Mouse (Mus musculus) left cerebral cortex, adult 8-10 months (tissue): ENCODE results near the gene Kirrel2. TPM values are rescaled to one million over a fixed set of nuclear protein-coding genes. Genes with fewer than 3 reads are reported as not detected.
"Not testable (repeated sequence)": the region's sequence is repeated elsewhere in the genome, so short reads cannot be mapped to it uniquely, and the experiment has no call there.

ENCODE experiments used
- DNase-seq, 2 experiments: peaks; one replicate each; pipeline ENCODE4 v3.0.0; 2022; ENCODE audit warnings: low spot score in 2 of 2
- total RNA-seq, 4 experiments: library from RNA; stranded (reverse); gene quantifications; 2 replicates each; pipeline ENCODE4 v1.2.4; 2022

Gene Kirrel2
- 10 to 100 TPM in 1 of 4 experiments, 1 to 10 TPM in 3; 5.5 to 10.2 (median 7.5) TPM for total RNA-seq

GRCm38 (mm10) chr7:30457629-30458330, at the start of gene Kirrel2, which contains the start of gene Nphs1:
TSS of gene Kirrel2 (minus strand) at chr7:30457690.
TSS of gene Nphs1 (plus strand) at chr7:30458315.
- peak in 1 of 2 experiments; percentile 73 for DNase-seq

GRCm38 (mm10) chr7:30501159-30501558, 43.7 kb upstream of the Kirrel2 start:
- not testable (repeated sequence) for DNase-seq

GRCm38 (mm10) chr7:30495506-30496042, 38.1 kb upstream of the Kirrel2 start:
- DNase-seq, result not testable (repeated sequence)

- DNase-seq, result no peak
These were observed 36.0 kb upstream of the Kirrel2 start, which contains the start of gene Prodh2 for GRCm38 (mm10) chr7:30493401-30493931. TSS of gene Prodh2 (plus strand) at chr7:30493622.

- DNase-seq, result peak in 1 of 2 experiments; percentile 73
These were observed 35.3 kb upstream of the Kirrel2 start for GRCm38 (mm10) chr7:30492765-30493164.

- DNase-seq, result no peak
These were observed 33.4 kb upstream of the Kirrel2 start for GRCm38 (mm10) chr7:30490957-30491307.

GRCm38 (mm10) chr7:30490251-30490956, 32.9 kb upstream of the Kirrel2 start:
- DNase-seq, result peak in 1 of 2 experiments; percentile 33

- no peak for DNase-seq
These were observed 26.8 kb upstream of the Kirrel2 start for GRCm38 (mm10) chr7:30484250-30484649.

GRCm38 (mm10) chr7:30477415-30478381, 20.2 kb upstream of the Kirrel2 start:
- DNase-seq, result peak in 1 of 2 experiments; percentile 57

GRCm38 (mm10) chr7:30476136-30476535, 18.6 kb upstream of the Kirrel2 start:
- not testable (repeated sequence) for DNase-seq

- DNase-seq, result no peak
These were observed 17.5 kb upstream of the Kirrel2 start for GRCm38 (mm10) chr7:30474999-30475398.

GRCm38 (mm10) chr7:30472411-30472810, 14.9 kb upstream of the Kirrel2 start:
- DNase-seq, result no peak

- DNase-seq, result no peak
These were observed 7.4 kb upstream of the Kirrel2 start for GRCm38 (mm10) chr7:30464816-30465300.

- DNase-seq, result no peak
These were observed 6.5 kb upstream of the Kirrel2 start for GRCm38 (mm10) chr7:30463996-30464395.

- DNase-seq, result no peak
These were observed 6.1 kb upstream of the Kirrel2 start for GRCm38 (mm10) chr7:30463568-30463967.

- no peak for DNase-seq
These were observed 2.0 kb upstream of the Kirrel2 start for GRCm38 (mm10) chr7:30459484-30459883.

- DNase-seq, result no peak
These were observed 420 bp downstream of the Kirrel2 start for GRCm38 (mm10) chr7:30456911-30457628.

GRCm38 (mm10) chr7:30456487-30456886, 1.0 kb downstream of the Kirrel2 start:
- DNase-seq, result no peak

- DNase-seq, result no peak
These were observed 3.2 kb downstream of the Kirrel2 start for GRCm38 (mm10) chr7:30454259-30454658.

GRCm38 (mm10) chr7:30453766-30454165, 3.7 kb downstream of the Kirrel2 start:
- no peak for DNase-seq
